Mouse (Mus musculus) ovary, adult 2 months (tissue): Measurements from ENCODE around the gene Usp26. TPM values are rescaled to one million over a fixed set of nuclear protein-coding genes. Genes with fewer than 3 reads are reported as not detected.

Source experiments
- polyA plus RNA-seq: library from polyadenylated mRNA; depleted of rRNA; stranded (reverse); fragments of >200 nt; gene quantifications from 2 replicates; pipeline ENCODE4 v1.2.3, GENCODE M21; 2012; rRNA removed

Usp26 gene
- polyA plus RNA-seq: not detected in 2 replicates

GRCm38 (mm10) chrX:51801133-51801532, at the start of gene Usp26:
Usp26 (minus strand) TSS chrX:51801233.

Other genes with a start within 250 kb of the Usp26 start
- 12.1 TPM in 2 replicates for gene Hs6st2, start 119.4 kb downstream of the Usp26 start, polyA plus RNA-seq
- not detected in 2 replicates for gene 1700080O16Rik, start 171.5 kb upstream of the Usp26 start, polyA plus RNA-seq